Mouse (Mus musculus) neural tube, embryonic 12.5 days (tissue): Measurements from ENCODE around the gene Has3. TPM values are rescaled to one million over a fixed set of nuclear protein-coding genes. Genes with fewer than 3 reads are reported as not detected.
"Not testable (repeated sequence)": the region's sequence is repeated elsewhere in the genome, so short reads cannot be mapped to it uniquely, and the experiment has no call there.

Source experiments
- ATAC-seq: fragments of 200-750 bp; cut with Nextera tagmentation; 2 replicates; pipeline ENCODE4 v1.8.0; 2017; ENCODE audit warnings: low read depth, mild to moderate bottlenecking, moderate TSS enrichment, moderate library complexity; ENCODE audit not compliant: low FRiP score
- H3K27ac ChIP-seq: fragments of 300-500 bp; sonication (generic); 2 replicates; pipeline ENCODE4 v1.5.1; 2016
- H3K27me3 ChIP-seq: fragments of 300-500 bp; sonication (generic); replicated peaks from 2 replicates; pipeline ENCODE4 v1.6.1; 2016; ENCODE audit warnings: mild to moderate bottlenecking
- H3K36me3 ChIP-seq: fragments of 300-500 bp; sonication (generic); 2 replicates; pipeline ENCODE4 v1.6.1; 2016; ENCODE audit warnings: mild to moderate bottlenecking
- H3K4me1 ChIP-seq: fragments of 300-500 bp; sonication (generic); 2 replicates; pipeline ENCODE4 v1.6.1; 2016
- H3K4me2 ChIP-seq: fragments of 300-500 bp; sonication (generic); replicated peaks from 2 replicates; pipeline ENCODE4 v1.6.1; 2016; ENCODE audit warnings: mild to moderate bottlenecking
- H3K4me3 ChIP-seq: fragments of 300-500 bp; sonication (generic); 2 replicates; pipeline ENCODE4 v1.5.1; 2016
- H3K9ac ChIP-seq: fragments of 300-500 bp; sonication (generic); 2 replicates; pipeline ENCODE4 v1.6.1; 2016; ENCODE audit warnings: mild to moderate bottlenecking
- H3K9me3 ChIP-seq: fragments of 300-500 bp; sonication (generic); 2 replicates; pipeline ENCODE4 v1.6.1; 2016; ENCODE audit warnings: mild to moderate bottlenecking
- WGBS: fragments of 180-500 bp; shearing (Covaris S2); methylation state at CpG from one replicate; pipeline ENCODE4 v1.1.7; 2016; 5-methylcytosine and 5-hydroxymethylcytosine counted together
- polyA plus RNA-seq: library from polyadenylated mRNA; unstranded; fragments of >200 nt; fragmentation: Nextera tagmentation; extraction: Ambion mirVana; gene quantifications from 2 replicates; pipeline ENCODE4 v1.2.1, GENCODE M21; 2016

Has3 gene
- polyA plus RNA-seq, 1 experiment from 2014 or later, result 0.27 TPM

- no peak for ATAC-seq
- H3K27ac ChIP-seq, result no peak overlapping the region
- H3K27me3 ChIP-seq, result no peaks in the 10 kb centered on the region
- no peak overlapping the region for H3K9ac ChIP-seq
- no peak overlapping the region for H3K4me3 ChIP-seq
- no peaks in the 10 kb centered on the region for H3K9me3 ChIP-seq
- H3K4me2 ChIP-seq, result no peak overlapping the region
- 82% methylated on average over 4 of the region's 4 CpGs for WGBS
- peaks cover 41% of the 10 kb centered on the region for H3K36me3 ChIP-seq
- no peaks in the 10 kb centered on the region for H3K4me1 ChIP-seq
Observed at GRCm38 (mm10) chr8:106924057-106924456, 54.0 kb downstream of the Has3 start.

GRCm38 (mm10) chr8:106924904-106925349 lies 54.9 kb downstream of the Has3 start:
- peaks cover 32% of the 10 kb centered on the region for H3K36me3 ChIP-seq
- H3K9ac ChIP-seq, result no peak overlapping the region
- H3K4me1 ChIP-seq, result no peaks in the 10 kb centered on the region
- no peak overlapping the region for H3K27ac ChIP-seq
- H3K4me2 ChIP-seq, result no peak overlapping the region
- no peak for ATAC-seq
- 89% methylated on average over 8 of the region's 8 CpGs for WGBS
- H3K27me3 ChIP-seq, result no peaks in the 10 kb centered on the region
- H3K4me3 ChIP-seq, result no peak overlapping the region
- no peaks in the 10 kb centered on the region for H3K9me3 ChIP-seq

- 92% methylated on average over 4 of the region's 4 CpGs for WGBS
- no peaks in the 10 kb centered on the region for H3K9me3 ChIP-seq
- H3K27me3 ChIP-seq, result no peaks in the 10 kb centered on the region
- no peaks in the 10 kb centered on the region for H3K4me1 ChIP-seq
- H3K4me3 ChIP-seq, result no peak overlapping the region
- H3K27ac ChIP-seq, result no peak overlapping the region
- no peak for ATAC-seq
- H3K9ac ChIP-seq, result no peak overlapping the region
- no peak overlapping the region for H3K4me2 ChIP-seq
- peaks cover 27% of the 10 kb centered on the region for H3K36me3 ChIP-seq
Observed at GRCm38 (mm10) chr8:106925446-106925845, 55.4 kb downstream of the Has3 start.

GRCm38 (mm10) chr8:106927247-106927646 lies 57.2 kb downstream of the Has3 start:
- no peaks in the 10 kb centered on the region for H3K9me3 ChIP-seq
- H3K4me2 ChIP-seq, result no peak overlapping the region
- peaks cover 1% of the 10 kb centered on the region; the same call in 1 of the 2 replicates for H3K4me1 ChIP-seq
- peaks cover 14% of the 10 kb centered on the region for H3K36me3 ChIP-seq
- H3K9ac ChIP-seq, result no peak overlapping the region
- no peak overlapping the region for H3K27ac ChIP-seq
- no peak for ATAC-seq
- H3K4me3 ChIP-seq, result no peak overlapping the region
- 55% methylated on average over 4 of the region's 4 CpGs for WGBS
- H3K27me3 ChIP-seq, result peaks cover under 1% of the 10 kb centered on the region; the same call in 1 of the 2 replicates

- not testable (repeated sequence) for ATAC-seq, H3K9me3 ChIP-seq, H3K9ac ChIP-seq, H3K4me1 ChIP-seq, H3K27ac ChIP-seq, H3K36me3 ChIP-seq, H3K27me3 ChIP-seq, H3K4me2 ChIP-seq, H3K4me3 ChIP-seq
- 93% methylated on average over 11 of the region's 11 CpGs for WGBS
Observed at GRCm38 (mm10) chr8:106928182-106928581, 58.1 kb downstream of the Has3 start.

GRCm38 (mm10) chr8:106929155-106929913 lies 59.3 kb downstream of the Has3 start:
- Histone ChIP-seq H3K4me1 (peaks cover 4% of the 10 kb centered on the region; the same call in 1 of the 2 replicates), H3K36me3 (no peaks in the 10 kb centered on the region), H3K4me3 (no peak overlapping the region), H3K9ac (no peak overlapping the region), H3K27me3 (peaks cover 10% of the 10 kb centered on the region; the same call in 1 of the 2 replicates), H3K9me3 (no peaks in the 10 kb centered on the region), H3K4me2 (no peak overlapping the region), H3K27ac (no peak overlapping the region)
- 50% methylated on average over 6 of the region's 6 CpGs for WGBS
- ATAC-seq, result no peak

GRCm38 (mm10) chr8:106929921-106930320 lies 59.9 kb downstream of the Has3 start:
- Histone ChIP-seq H3K4me3 (no peak overlapping the region), H3K27ac (no peak overlapping the region), H3K36me3 (no peaks in the 10 kb centered on the region), H3K9ac (no peak overlapping the region), H3K9me3 (no peaks in the 10 kb centered on the region), H3K4me1 (peaks cover 4% of the 10 kb centered on the region; the same call in 1 of the 2 replicates), H3K4me2 (no peak overlapping the region), H3K27me3 (peaks cover 12% of the 10 kb centered on the region; the same call in 1 of the 2 replicates)
- ATAC-seq, result no peak
- WGBS, result 78% methylated on average over 5 of the region's 5 CpGs

- no peak overlapping the region for H3K4me3 ChIP-seq
Observed at GRCm38 (mm10) chr8:106932376-106933065, 62.5 kb downstream of the Has3 start.

GRCm38 (mm10) chr8:106933506-106934143 lies 63.6 kb downstream of the Has3 start:
- no peaks in the 10 kb centered on the region for H3K9me3 ChIP-seq
- no peak overlapping the region for H3K27ac ChIP-seq
- peaks cover 12% of the 10 kb centered on the region; the same call in 1 of the 2 replicates for H3K27me3 ChIP-seq
- H3K36me3 ChIP-seq, result no peaks in the 10 kb centered on the region
- peaks cover 18% of the 10 kb centered on the region for H3K4me1 ChIP-seq
- no peak overlapping the region for H3K9ac ChIP-seq
- no peak overlapping the region for H3K4me3 ChIP-seq
- WGBS, result 79% methylated on average over 4 of the region's 4 CpGs
- no peak overlapping the region for H3K4me2 ChIP-seq
- no peak for ATAC-seq

More at GRCm38 (mm10) chr8:106932376-106933065, 62.5 kb downstream of the Has3 start:
- 19% methylated on average over 22 of the region's 22 CpGs for WGBS
- ATAC-seq, result no peak
- Histone ChIP-seq H3K9ac (0 out of 2 replicates have a peak overlapping the region, but pooled peaks have one; percentile 17), H3K27me3 (peaks cover 12% of the 10 kb centered on the region; the same call in 1 of the 2 replicates), H3K4me2 (peak overlapping the region; percentile 46), H3K27ac (no peak overlapping the region), H3K4me1 (peaks cover 15% of the 10 kb centered on the region), H3K36me3 (no peaks in the 10 kb centered on the region), H3K9me3 (no peaks in the 10 kb centered on the region)

Other genes with a start within 250 kb of the Has3 start
- gene Tango6, start 187.2 kb upstream of the Has3 start, polyA plus RNA-seq, result 8.9 and 9.8 TPM in 2 replicates
- 48.5 and 53.4 TPM in 2 replicates for gene Utp4, start 23.4 kb downstream of the Has3 start, polyA plus RNA-seq
- gene Sntb2, start 65.5 kb downstream of the Has3 start, polyA plus RNA-seq, result 9.6 TPM in 2 replicates
- 107 and 109 TPM in 2 replicates for gene Vps4a, start 161.0 kb downstream of the Has3 start, polyA plus RNA-seq
- 43.0 and 43.9 TPM in 2 replicates for gene Pdf, start 178.4 kb downstream of the Has3 start, polyA plus RNA-seq
- gene Cog8, start 186.4 kb downstream of the Has3 start, polyA plus RNA-seq, result 47.1 and 51.3 TPM in 2 replicates
- gene Nip7, start 186.6 kb downstream of the Has3 start, polyA plus RNA-seq, result 67.4 and 75.7 TPM in 2 replicates
- not detected in 2 replicates for gene Tmed6, start 195.4 kb downstream of the Has3 start, polyA plus RNA-seq
- 20.6 and 21.3 TPM in 2 replicates for gene Terf2, start 226.3 kb downstream of the Has3 start, polyA plus RNA-seq